Mouse (Mus musculus) cortical plate, adult 2 months (tissue): Measurements from ENCODE around the gene Ntm.

Experiments
- CTCF ChIP-seq: fragments of 200-500 bp; IDR thresholded peaks from 2 replicates; pipeline ENCODE4 v1.5.1; 2011; ENCODE audit warnings: mild to moderate bottlenecking, control low read depth, low read length; ENCODE audit not compliant: insufficient read depth; ENCODE audit errors: extremely low read depth
- POLR2A ChIP-seq: fragments of 200-500 bp; IDR thresholded peaks from 2 replicates; pipeline ENCODE4 v1.6.1; 2011; ENCODE audit warnings: mild to moderate bottlenecking, low read length, control low read depth; ENCODE audit not compliant: insufficient read depth; ENCODE audit errors: extremely low read depth

- TF ChIP-seq CTCF (no peak), POLR2A (no peak)
Measured at GRCm38 (mm10) chr9:29750371-29751014, 212.4 kb downstream of the Ntm start.
